Mouse (Mus musculus) bone marrow macrophage, adult 2 months (primary cell): ENCODE data around the gene Synrg.

Experiments used
- CTCF ChIP-seq: IDR thresholded peaks from 2 replicates; pipeline ENCODE4 v1.5.1; 2012; ENCODE audit warnings: low read depth, mild to moderate bottlenecking, low read length, moderate library complexity
- POLR2A ChIP-seq: IDR thresholded peaks from 2 replicates; pipeline ENCODE4 v1.6.1; 2012; ENCODE audit warnings: mild to moderate bottlenecking, low read depth, low read length, borderline replicate concordance

- no peak for TF ChIP-seq CTCF
- no peak for TF ChIP-seq POLR2A
These were observed 31.6 kb upstream of the Synrg start for GRCm38 (mm10) chr11:83932506-83933106.
